Mouse (Mus musculus) heart, embryonic 15.5 days (tissue): ENCODE results near the gene Ehbp1l1. TPM values are rescaled to one million over a fixed set of nuclear protein-coding genes. Genes with fewer than 3 reads are reported as not detected.
A peak's percentile ranks its signal among the peaks of the same experiment; 100 is the strongest.
"Not testable (repeated sequence)": the region's sequence is repeated elsewhere in the genome, so short reads cannot be mapped to it uniquely, and the experiment has no call there.

Experiments used
- ATAC-seq: fragments of 200-750 bp; cut with Nextera tagmentation; replicated peaks from 2 replicates; pipeline ENCODE4 v1.8.0; 2017; ENCODE audit warnings: low read depth, moderate TSS enrichment; ENCODE audit not compliant: insufficient number of reproducible peaks, insufficient read depth, low FRiP score
- H3K27ac ChIP-seq: fragments of 300-500 bp; sonication (generic); 2 replicates; pipeline ENCODE4 v1.5.1; 2015; ENCODE audit warnings: mild to moderate bottlenecking, inconsistent platforms
- H3K27me3 ChIP-seq: fragments of 300-500 bp; sonication (generic); 2 replicates; pipeline ENCODE4 v1.6.1; 2015; ENCODE audit warnings: inconsistent platforms
- H3K36me3 ChIP-seq: fragments of 300-500 bp; sonication (generic); 2 replicates; pipeline ENCODE4 v1.6.1; 2015; ENCODE audit warnings: mild to moderate bottlenecking, inconsistent platforms
- H3K4me1 ChIP-seq: fragments of 300-500 bp; sonication (generic); replicated peaks from 2 replicates; pipeline ENCODE4 v1.6.1; 2015; ENCODE audit warnings: inconsistent platforms
- H3K4me2 ChIP-seq: fragments of 300-500 bp; sonication (generic); 2 replicates; pipeline ENCODE4 v1.6.1; 2015; ENCODE audit warnings: inconsistent platforms, mild to moderate bottlenecking, moderate library complexity
- H3K4me3 ChIP-seq: fragments of 300-500 bp; sonication (generic); 2 replicates; pipeline ENCODE4 v1.5.1; 2015; ENCODE audit warnings: mild to moderate bottlenecking, inconsistent platforms
- H3K9ac ChIP-seq: fragments of 300-500 bp; sonication (generic); 2 replicates; pipeline ENCODE4 v1.6.1; 2015; ENCODE audit warnings: mild to moderate bottlenecking, inconsistent platforms
- H3K9me3 ChIP-seq: fragments of 300-500 bp; sonication (generic); replicated peaks from 2 replicates; pipeline ENCODE4 v1.6.1; 2016; ENCODE audit warnings: inconsistent platforms
- WGBS: fragments of 180-500 bp; shearing (Covaris S2); methylation state at CpG from one replicate; pipeline ENCODE4 v1.1.7; 2015; ENCODE audit warnings: mixed read lengths; 5-methylcytosine and 5-hydroxymethylcytosine counted together
- polyA plus RNA-seq: library from polyadenylated mRNA; unstranded; fragments of >200 nt; fragmentation: Nextera tagmentation; extraction: Ambion mirVana; gene quantifications from 2 replicates; pipeline ENCODE4 v1.2.1, GENCODE M21; 2015

Gene Ehbp1l1
- polyA plus RNA-seq, 1 experiment from 2014 or later, result 84.3 TPM

GRCm38 (mm10) chr19:5686954-5687353, 39.2 kb downstream of the Ehbp1l1 start:
- H3K9ac ChIP-seq, H3K27me3 ChIP-seq, ATAC-seq, H3K27ac ChIP-seq, H3K9me3 ChIP-seq: not testable (repeated sequence)
- Histone ChIP-seq H3K4me2 (0 out of 2 replicates have a peak overlapping the region, but pooled peaks have one; percentile 98), H3K36me3 (peaks cover 44% of the 10 kb centered on the region), H3K4me3 (peak overlapping the region; percentile 94; the same call in 1 of the 2 replicates), H3K4me1 (peaks cover 32% of the 10 kb centered on the region)
- WGBS, result 88% methylated on average over 12 of the region's 12 CpGs

DNA sequence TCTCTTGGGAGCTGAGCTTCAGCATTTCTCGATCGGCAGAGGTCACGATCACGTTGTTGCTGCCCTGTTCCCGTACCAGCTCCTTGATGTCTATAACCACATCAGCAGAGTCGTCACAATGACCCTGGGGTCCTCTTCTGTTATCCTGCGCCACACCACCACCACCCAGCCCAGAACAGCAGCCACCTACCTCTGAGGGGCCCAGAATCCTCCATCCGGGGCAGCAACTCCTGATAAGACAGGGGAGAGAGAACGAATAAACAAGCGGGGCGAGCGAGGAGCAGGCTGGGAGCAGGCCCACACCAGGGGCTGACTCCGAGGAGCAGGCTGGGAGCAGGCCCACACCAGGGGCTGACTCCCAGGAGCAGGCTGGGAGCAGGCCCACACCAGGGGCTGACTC, 39.7 kb downstream of the Ehbp1l1 start:
- Histone ChIP-seq H3K27ac (no peak overlapping the region), H3K9me3 (no peaks in the 10 kb centered on the region), H3K4me1 (peaks cover 27% of the 10 kb centered on the region), H3K4me2 (no peak overlapping the region), H3K9ac (no peak overlapping the region), H3K4me3 (no peak overlapping the region), H3K27me3 (no peaks in the 10 kb centered on the region), H3K36me3 (peaks cover 45% of the 10 kb centered on the region)
- no peak for ATAC-seq
- 78% methylated on average over 13 of the region's 13 CpGs for WGBS

DNA sequence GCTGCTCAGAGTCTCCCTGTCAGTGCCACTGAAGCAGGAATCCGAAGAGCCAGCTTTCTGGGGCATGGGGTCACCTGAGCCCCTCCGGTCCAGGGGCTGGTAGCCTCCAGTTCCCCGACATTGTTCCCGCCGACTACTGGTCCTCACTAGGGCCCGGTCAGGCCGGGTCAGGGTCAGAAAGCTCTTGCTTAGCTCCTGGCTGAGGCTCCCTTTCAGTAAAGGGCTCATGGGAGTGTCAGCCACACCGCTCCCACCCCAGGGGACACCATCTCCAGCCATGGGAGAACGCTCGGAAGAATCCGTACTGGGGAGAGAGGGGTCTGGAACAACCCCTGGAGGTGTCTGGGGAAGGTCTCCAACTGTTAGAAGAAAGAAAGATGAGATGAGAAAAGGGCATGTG, 40.3 kb downstream of the Ehbp1l1 start:
- 93% methylated on average over 11 of the region's 11 CpGs for whole genome bisulfite sequencing
- peaks cover 21% of the 10 kb centered on the region for H3K4me1 ChIP-seq

DNA sequence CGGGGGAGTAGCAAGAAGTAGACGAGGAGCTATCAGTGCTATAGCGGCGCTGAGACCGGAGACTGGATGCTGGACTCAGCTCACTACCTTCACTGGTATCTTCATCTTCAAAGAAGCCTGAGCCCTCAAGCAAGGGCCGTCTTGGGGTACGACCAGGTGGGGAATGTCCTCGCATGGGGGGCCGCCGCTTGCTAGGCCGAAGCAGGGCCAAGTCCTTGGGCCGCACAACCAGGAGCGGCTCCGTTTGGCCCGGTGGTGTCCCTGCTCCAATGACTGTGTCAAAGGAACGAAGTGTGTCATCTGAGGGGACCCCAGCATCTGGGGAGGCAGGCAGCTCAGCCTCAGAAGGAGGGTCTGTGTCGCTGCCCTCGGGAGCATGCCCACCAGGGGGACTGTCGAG, 40.7 kb downstream of the Ehbp1l1 start:
- no peak overlapping the region for H3K9ac ChIP-seq
- no peak overlapping the region for H3K4me3 ChIP-seq
- no peak overlapping the region for H3K4me2 ChIP-seq
- no peaks in the 10 kb centered on the region for H3K9me3 ChIP-seq
- no peak for ATAC-seq
- H3K27me3 ChIP-seq, result no peaks in the 10 kb centered on the region
- H3K36me3 ChIP-seq, result peaks cover 55% of the 10 kb centered on the region
- peaks cover 17% of the 10 kb centered on the region for H3K4me1 ChIP-seq
- no peak overlapping the region for H3K27ac ChIP-seq
- WGBS, result 91% methylated on average over 19 of the region's 19 CpGs

More for the DNA sequence above, 40.3 kb downstream of the Ehbp1l1 start:
- Histone ChIP-seq H3K27me3 (no peaks in the 10 kb centered on the region), H3K4me2 (no peak overlapping the region), H3K4me3 (no peak overlapping the region), H3K9ac (no peak overlapping the region), H3K27ac (no peak overlapping the region), H3K9me3 (no peaks in the 10 kb centered on the region), H3K36me3 (peaks cover 51% of the 10 kb centered on the region)
- ATAC-seq, result no peak

DNA sequence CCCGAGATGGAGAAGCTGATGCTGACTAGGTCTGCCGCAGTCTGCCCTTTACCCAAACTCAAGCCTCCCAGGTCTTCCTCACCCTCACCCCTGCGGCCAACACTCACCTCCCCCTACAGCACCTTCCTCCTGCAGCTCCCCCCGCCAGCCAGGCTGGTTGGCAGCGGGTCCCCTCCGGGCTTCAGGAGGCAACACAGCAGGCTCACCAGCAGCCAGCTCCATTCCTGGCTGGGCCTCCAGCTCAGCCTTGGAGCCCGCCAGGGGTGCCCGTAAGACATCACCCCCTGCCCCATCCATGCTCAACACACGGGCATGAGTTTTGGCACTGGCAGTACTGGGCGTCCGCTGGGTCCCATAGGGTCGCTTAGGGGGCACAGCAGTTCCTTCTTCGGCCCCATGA, 41.1 kb downstream of the Ehbp1l1 start:
- no peaks in the 10 kb centered on the region for H3K9me3 ChIP-seq
- no peak for ATAC-seq
- WGBS, result 90% methylated on average over 13 of the region's 13 CpGs
- H3K36me3 ChIP-seq, result peaks cover 59% of the 10 kb centered on the region
- peaks cover 12% of the 10 kb centered on the region for H3K4me1 ChIP-seq
- no peak overlapping the region for H3K9ac ChIP-seq
- H3K27ac ChIP-seq, result no peak overlapping the region
- no peak overlapping the region for H3K4me3 ChIP-seq
- H3K27me3 ChIP-seq, result no peaks in the 10 kb centered on the region
- H3K4me2 ChIP-seq, result no peak overlapping the region

- Histone ChIP-seq H3K27me3 (no peaks in the 10 kb centered on the region), H3K36me3 (peaks cover 67% of the 10 kb centered on the region)
Measured at GRCm38 (mm10) chr19:5684236-5684635, 41.9 kb downstream of the Ehbp1l1 start.

GRCm38 (mm10) chr19:5680432-5680831, 45.7 kb downstream of the Ehbp1l1 start:
- 69% methylated on average over 4 of the region's 4 CpGs for WGBS

More at GRCm38 (mm10) chr19:5684236-5684635, 41.9 kb downstream of the Ehbp1l1 start:
- no peak overlapping the region for H3K9ac ChIP-seq
- no peak for ATAC-seq
- no peak overlapping the region for H3K4me2 ChIP-seq
- H3K9me3 ChIP-seq, result no peaks in the 10 kb centered on the region
- WGBS, result 84% methylated on average over 12 of the region's 12 CpGs
- no peak overlapping the region for H3K27ac ChIP-seq
- peaks cover 11% of the 10 kb centered on the region for H3K4me1 ChIP-seq
- H3K4me3 ChIP-seq, result no peak overlapping the region

DNA sequence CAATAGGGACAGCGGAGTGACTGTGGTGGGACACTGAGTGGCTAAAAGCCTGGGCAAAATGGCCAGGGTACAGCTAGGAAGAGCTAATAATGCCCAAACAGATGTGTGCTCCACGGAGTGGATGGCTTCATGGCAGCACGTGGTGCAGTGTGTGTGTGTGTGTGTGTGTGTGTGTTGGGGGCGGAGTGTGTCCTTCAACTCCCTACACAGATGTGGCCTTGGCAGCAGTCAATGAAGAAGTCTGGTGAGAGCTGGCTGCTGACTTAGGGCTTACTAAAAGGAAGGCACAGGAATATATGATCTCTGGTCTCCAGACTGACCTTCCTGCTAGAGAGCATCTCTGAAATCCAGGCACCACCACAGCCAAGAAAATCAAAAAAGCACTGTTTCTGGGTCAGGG, 57.7 kb downstream of the Ehbp1l1 start:
- Histone ChIP-seq H3K4me1 (peaks cover 8% of the 10 kb centered on the region), H3K27me3 (no peaks in the 10 kb centered on the region), H3K4me3 (no peak overlapping the region), H3K36me3 (peaks cover 66% of the 10 kb centered on the region), H3K27ac (no peak overlapping the region), H3K4me2 (no peak overlapping the region), H3K9ac (no peak overlapping the region), H3K9me3 (no peaks in the 10 kb centered on the region)
- no peak for ATAC-seq
- 88% methylated on average over 4 of the region's 4 CpGs for WGBS

More at GRCm38 (mm10) chr19:5680432-5680831, 45.7 kb downstream of the Ehbp1l1 start:
- H3K27ac ChIP-seq, result no peak overlapping the region
- H3K27me3 ChIP-seq, result no peaks in the 10 kb centered on the region
- no peak overlapping the region for H3K4me3 ChIP-seq
- ATAC-seq, result no peak; the same call in 1 of the 2 replicates
- peaks cover 87% of the 10 kb centered on the region for H3K36me3 ChIP-seq
- H3K9me3 ChIP-seq, result no peaks in the 10 kb centered on the region
- no peak overlapping the region for H3K9ac ChIP-seq
- H3K4me2 ChIP-seq, result no peak overlapping the region
- no peaks in the 10 kb centered on the region for H3K4me1 ChIP-seq

DNA sequence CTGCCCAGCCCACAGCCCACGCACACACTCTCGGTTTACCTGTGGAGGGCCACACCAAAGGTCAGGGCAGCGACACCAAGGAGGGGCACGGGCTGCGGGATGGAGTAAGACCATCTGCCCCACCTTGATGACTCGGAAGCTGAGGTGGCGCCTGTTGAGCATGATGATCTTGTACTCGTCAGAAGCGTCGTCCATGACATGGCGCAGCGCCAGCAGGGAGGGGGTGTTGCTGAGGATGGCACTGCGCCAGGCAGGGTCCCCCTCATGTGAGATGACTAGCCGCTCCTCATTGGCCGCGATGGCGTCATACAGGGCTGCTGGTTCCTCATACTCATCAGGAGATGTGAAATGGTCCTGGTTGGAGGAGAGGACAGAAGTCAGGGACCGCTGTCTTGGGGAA, 59.7 kb downstream of the Ehbp1l1 start:
- Histone ChIP-seq H3K4me1 (peaks cover 23% of the 10 kb centered on the region), H3K4me2 (no peak overlapping the region), H3K4me3 (no peak overlapping the region), H3K9ac (no peak overlapping the region), H3K27ac (no peak overlapping the region), H3K36me3 (peaks cover 46% of the 10 kb centered on the region), H3K9me3 (no peaks in the 10 kb centered on the region), H3K27me3 (no peaks in the 10 kb centered on the region)
- WGBS, result 90% methylated on average over 18 of the region's 18 CpGs
- no peak for ATAC-seq

DNA sequence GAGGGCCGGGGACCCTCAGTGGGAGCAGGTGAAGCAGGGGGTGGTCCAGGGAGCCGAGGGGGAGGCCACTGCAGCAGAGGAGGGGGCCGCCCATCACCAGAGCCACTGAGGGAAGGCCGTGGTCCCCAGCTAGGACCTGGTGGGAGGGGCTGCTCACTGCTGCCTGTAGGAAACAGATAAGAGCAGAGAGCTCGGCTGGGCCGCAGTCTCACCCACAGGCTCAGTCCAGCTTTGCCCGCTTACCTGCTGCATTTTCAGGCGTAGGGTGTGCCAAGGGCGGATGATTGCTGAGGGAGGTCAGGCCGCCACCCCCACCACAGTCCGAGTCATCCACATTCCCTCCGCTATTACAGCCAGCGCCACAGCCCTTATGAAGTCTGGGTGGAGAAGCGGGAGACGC, 60.7 kb downstream of the Ehbp1l1 start:
- no peak overlapping the region for H3K4me3 ChIP-seq
- no peak for ATAC-seq
- no peak overlapping the region for H3K27ac ChIP-seq
- no peak overlapping the region for H3K9ac ChIP-seq
- H3K4me1 ChIP-seq, result peaks cover 27% of the 10 kb centered on the region
- WGBS, result 74% methylated on average over 15 of the region's 15 CpGs
- no peaks in the 10 kb centered on the region for H3K9me3 ChIP-seq
- peaks cover 38% of the 10 kb centered on the region for H3K36me3 ChIP-seq
- H3K4me2 ChIP-seq, result no peak overlapping the region
- H3K27me3 ChIP-seq, result no peaks in the 10 kb centered on the region

DNA sequence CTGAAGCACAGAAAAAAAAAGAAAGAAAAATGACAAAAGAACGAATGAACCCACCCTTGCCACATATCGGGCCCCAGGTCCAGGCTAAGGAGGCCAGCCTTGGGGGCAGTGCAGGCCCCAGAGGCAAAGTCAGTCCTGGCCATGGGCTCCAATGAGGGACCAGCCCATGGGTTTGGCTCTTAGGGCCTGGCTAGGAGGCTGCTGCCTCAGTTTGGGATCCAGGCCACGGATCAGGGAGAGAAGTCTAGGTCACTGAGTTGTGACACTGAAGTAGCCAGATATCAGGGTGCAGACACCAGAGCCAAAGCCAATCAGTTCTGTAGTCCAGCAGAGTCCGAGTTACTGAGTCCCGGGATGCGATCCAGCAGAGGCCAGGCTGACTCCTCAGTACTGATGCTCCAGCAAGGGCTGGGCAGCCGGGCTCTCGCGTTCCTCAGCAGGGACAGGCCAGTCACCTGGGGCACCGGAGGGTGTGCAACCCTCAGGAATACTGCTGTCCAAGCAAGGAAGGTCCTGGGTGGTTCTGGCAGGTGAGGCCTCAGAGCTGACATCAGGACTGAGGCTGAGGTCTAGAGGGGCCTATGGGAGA, 61.4 kb downstream of the Ehbp1l1 start:
- Histone ChIP-seq H3K27me3 (no peaks in the 10 kb centered on the region), H3K27ac (no peak overlapping the region), H3K4me2 (no peak overlapping the region), H3K4me3 (no peak overlapping the region), H3K9ac (no peak overlapping the region), H3K9me3 (no peaks in the 10 kb centered on the region), H3K36me3 (peaks cover 33% of the 10 kb centered on the region), H3K4me1 (peaks cover 27% of the 10 kb centered on the region)
- WGBS, result 90% methylated on average over 10 of the region's 10 CpGs
- ATAC-seq, result no peak
